Mouse (Mus musculus): ENCODE results near the gene Pxdc1.

Pxdc1 gene

DNA sequence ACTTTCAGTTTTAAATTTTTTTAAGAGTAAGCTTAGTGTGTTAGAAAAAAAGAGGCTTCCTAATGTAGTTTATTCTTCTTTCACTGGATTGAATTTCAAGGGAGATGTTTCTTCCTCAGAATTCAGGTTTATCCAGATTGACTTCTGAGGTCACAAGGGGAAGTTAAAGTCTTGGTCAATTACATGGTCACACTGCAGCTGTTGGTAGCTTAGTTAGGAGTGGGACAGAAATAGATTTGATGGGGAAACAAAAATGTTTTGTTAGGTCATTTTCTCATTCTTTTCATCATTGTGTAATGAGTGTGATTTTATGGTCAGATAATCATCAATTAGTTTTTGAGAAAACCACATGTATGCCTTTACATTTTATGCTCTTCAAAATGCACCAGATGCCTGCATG lies 56.5 kb downstream of the Pxdc1 start:
- DNase-seq (ENCODE audit: low read depth, low spot score): no peak
